Mouse (Mus musculus) bone marrow macrophage, adult 2 months (primary cell): ENCODE results near the gene Ap3m1. TPM values are rescaled to one million over a fixed set of nuclear protein-coding genes. Genes with fewer than 3 reads are reported as not detected.

Experiments
- H3K27ac ChIP-seq: 2 replicates; pipeline ENCODE4 v1.5.1; 2012; ENCODE audit warnings: low read depth, low read length; ENCODE audit not compliant: insufficient read depth
- H3K4me1 ChIP-seq: 2 replicates; pipeline ENCODE4 v1.6.1; 2012; ENCODE audit warnings: low read length; ENCODE audit not compliant: control insufficient read depth, insufficient read depth
- H3K4me3 ChIP-seq: 2 replicates; pipeline ENCODE4 v1.5.1; 2012; ENCODE audit warnings: mild to moderate bottlenecking, low read length, moderate library complexity; ENCODE audit not compliant: insufficient read depth
- CTCF ChIP-seq: IDR thresholded peaks from 2 replicates; pipeline ENCODE4 v1.5.1; 2012; ENCODE audit warnings: low read depth, mild to moderate bottlenecking, low read length, moderate library complexity
- POLR2A ChIP-seq: IDR thresholded peaks from 2 replicates; pipeline ENCODE4 v1.6.1; 2012; ENCODE audit warnings: mild to moderate bottlenecking, low read depth, low read length, borderline replicate concordance
- polyA plus RNA-seq: library from polyadenylated mRNA; stranded (reverse); fragments of >200 nt; gene quantifications from 2 replicates; pipeline ENCODE4 v1.2.4, GENCODE M21; 2012; ENCODE audit not compliant: missing spikeins, insufficient read depth, insufficient read length

Ap3m1 gene
- polyA plus RNA-seq, 1 experiment = 37.8 TPM

DNA sequence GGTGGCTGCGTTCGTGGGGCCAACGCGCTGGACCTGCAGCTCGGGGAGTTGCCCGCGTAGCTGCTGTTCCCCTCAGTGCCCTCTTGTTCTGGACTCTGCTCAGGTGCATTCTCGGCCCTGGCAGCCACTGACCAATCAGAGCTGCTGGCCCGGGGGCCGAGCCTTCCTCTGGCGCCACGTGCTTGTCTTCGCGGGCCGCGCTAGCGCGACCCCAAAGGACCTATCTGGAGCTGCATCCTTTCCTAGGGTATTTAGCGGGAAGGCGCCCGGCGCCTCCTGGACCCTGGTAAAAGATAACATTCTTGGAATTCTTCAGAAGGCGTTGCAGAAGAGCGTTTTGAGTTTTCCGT is 448 bp upstream of the Ap3m1 start:
- TF ChIP-seq POLR2A (no peak), CTCF (no peak)
- H3K4me1 ChIP-seq = peaks cover 12% of the 10 kb centered on the region
- H3K4me3 ChIP-seq = peak overlapping the region; percentile 100
- H3K27ac ChIP-seq = peak overlapping the region; percentile 52

- peak overlapping the region; percentile 86 for H3K27ac ChIP-seq
- peaks cover 14% of the 10 kb centered on the region for H3K4me1 ChIP-seq
- TF ChIP-seq POLR2A (no peak), CTCF (no peak)
- peak overlapping the region; percentile 100 for H3K4me3 ChIP-seq
These were observed 762 bp downstream of the Ap3m1 start for GRCm38 (mm10) chr14:21051380-21052111.

DNA sequence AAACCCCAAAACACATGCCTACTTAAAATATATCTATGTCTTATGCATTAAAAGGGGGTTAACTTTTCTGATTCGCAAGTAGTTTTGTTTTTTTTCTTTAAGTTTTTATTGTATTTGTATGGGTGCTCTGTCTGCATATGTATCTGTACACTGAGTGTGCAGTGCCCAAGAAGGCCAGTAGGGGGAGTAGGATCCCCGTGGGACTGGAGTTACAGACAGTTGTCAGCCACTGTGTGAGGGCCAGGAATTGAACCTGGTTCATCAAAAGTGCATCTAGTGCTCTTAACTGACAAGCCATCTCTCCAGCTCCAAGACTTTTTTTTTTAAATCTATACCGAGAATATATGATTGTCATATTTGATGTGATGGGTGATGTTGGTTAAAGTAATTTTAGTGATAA is 1.6 kb downstream of the Ap3m1 start:
- Histone ChIP-seq H3K27ac (no peak overlapping the region), H3K4me1 (peaks cover 14% of the 10 kb centered on the region), H3K4me3 (0 out of 2 replicates have a peak overlapping the region, but pooled peaks have one; percentile 10)
- TF ChIP-seq CTCF = peak; percentile 45; the same call in 1 of the 2 replicates
- no peak for TF ChIP-seq POLR2A

GRCm38 (mm10) chr14:21048879-21049278 is 3.4 kb downstream of the Ap3m1 start:
- TF ChIP-seq CTCF (peak; percentile 47), POLR2A (no peak)
- H3K27ac ChIP-seq = no peak overlapping the region
- no peak overlapping the region for H3K4me3 ChIP-seq

DNA sequence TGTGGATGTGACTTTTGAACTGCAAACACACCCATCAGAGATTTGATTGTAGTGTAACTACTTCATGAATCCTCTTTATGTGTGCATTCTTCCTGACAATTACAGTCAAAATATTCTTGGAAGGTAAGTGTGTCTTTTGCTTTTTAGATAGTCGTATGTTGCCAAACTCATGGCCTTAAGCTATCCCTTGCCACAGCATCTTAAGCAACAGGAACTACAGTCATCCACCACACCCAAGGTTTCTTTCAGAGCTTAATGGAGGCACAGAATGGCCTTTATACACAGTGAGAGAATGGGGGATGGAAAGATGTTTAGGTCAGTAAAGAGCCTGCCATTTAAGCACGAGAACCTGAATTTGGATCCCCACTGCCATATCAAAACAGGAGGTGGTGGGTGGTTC is 4.5 kb downstream of the Ap3m1 start:
- Histone ChIP-seq H3K4me1 (peaks cover 13% of the 10 kb centered on the region), H3K27ac (no peak overlapping the region), H3K4me3 (no peak overlapping the region)
- TF ChIP-seq CTCF = no peak
- no peak for TF ChIP-seq POLR2A

More at GRCm38 (mm10) chr14:21048879-21049278, 3.4 kb downstream of the Ap3m1 start:
- peaks cover 13% of the 10 kb centered on the region for H3K4me1 ChIP-seq

DNA sequence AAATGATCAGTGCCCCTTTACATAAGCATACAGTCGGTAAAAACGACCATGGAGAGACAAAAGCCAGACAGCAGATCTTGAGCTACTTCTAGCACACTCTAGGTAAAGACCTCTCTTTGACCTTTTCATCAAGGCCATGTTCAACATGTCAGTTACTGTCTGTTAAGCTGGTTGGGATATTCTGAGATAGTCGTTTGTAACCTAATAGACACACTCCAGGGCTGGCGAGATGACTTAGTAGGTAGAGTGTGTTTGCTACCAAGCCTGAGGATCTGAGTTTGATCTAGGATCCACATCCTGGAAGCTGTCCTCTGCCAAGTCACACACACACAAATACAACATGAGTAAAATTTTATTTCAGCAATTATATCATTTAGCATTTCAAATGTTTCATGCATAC is 12.7 kb downstream of the Ap3m1 start:
- TF ChIP-seq CTCF (no peak), POLR2A (no peak)
- Histone ChIP-seq H3K27ac (no peak overlapping the region), H3K4me3 (no peak overlapping the region), H3K4me1 (peaks cover 8% of the 10 kb centered on the region)

DNA sequence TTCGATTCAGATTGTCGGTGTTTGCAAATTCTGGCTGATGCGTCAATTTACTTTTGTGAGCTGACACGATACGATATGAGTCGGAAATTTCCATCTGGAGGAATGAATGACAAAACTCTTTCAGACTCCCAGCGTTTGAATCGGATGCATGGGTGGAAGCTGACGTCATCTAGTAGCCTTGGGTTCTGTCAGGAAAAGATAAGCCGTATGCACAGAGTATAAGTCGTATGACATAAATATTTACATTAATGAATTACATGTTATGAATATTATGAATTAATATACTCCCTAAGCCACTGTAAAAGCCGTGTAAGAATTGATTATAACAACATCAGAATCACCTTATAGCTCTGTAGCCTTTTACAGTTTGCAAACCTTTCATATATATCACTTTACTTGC is 13.2 kb downstream of the Ap3m1 start:
- H3K4me1 ChIP-seq = peaks cover 10% of the 10 kb centered on the region
- TF ChIP-seq POLR2A (no peak), CTCF (no peak)
- no peak overlapping the region for H3K27ac ChIP-seq
- H3K4me3 ChIP-seq = no peak overlapping the region

DNA sequence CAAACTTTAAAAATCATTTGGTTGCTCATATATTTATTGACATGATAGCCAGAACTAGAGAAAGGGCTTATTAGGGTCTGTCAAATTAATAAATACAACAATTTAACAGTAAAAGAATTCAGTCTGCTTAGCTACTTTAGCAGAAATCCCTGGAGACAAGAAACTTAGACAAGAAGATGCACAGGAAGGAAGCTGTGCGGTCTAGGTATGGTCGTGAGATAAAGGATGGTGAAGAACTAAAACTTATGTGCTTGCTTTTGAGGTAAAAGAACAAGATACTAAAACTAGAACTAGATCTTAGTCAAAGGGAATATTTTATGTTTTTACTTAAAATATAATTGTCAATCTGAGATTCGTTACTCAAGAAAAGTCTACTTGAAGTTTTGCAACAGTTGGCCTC is 17.5 kb downstream of the Ap3m1 start:
- TF ChIP-seq POLR2A (no peak), CTCF (no peak)
- peaks cover 20% of the 10 kb centered on the region for H3K4me1 ChIP-seq
- H3K27ac ChIP-seq = no peak overlapping the region
- no peak overlapping the region for H3K4me3 ChIP-seq

DNA sequence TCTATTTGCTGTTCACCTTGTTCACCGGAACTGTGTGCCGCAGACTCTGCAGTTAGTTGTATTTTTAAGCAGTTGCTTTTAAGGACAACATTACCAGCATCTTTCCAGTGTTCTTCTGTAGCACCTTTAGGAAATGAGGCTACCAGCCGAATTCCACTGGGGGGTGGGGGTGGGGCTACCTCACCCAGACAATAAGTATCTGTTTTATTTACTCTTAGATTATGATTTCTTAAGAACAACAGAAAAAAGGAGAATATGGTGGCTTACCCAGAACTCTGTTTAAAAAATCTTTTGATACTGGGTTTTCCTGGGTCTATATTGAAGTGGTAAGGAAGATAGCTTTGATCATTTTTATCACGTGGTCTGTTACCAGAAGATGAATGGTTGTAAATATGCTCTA is 18.0 kb downstream of the Ap3m1 start:
- Histone ChIP-seq H3K27ac (no peak overlapping the region), H3K4me3 (no peak overlapping the region), H3K4me1 (peaks cover 20% of the 10 kb centered on the region)
- TF ChIP-seq CTCF (no peak), POLR2A (no peak)

GRCm38 (mm10) chr14:21031783-21032511 is 20.4 kb downstream of the Ap3m1 start:
- H3K4me1 ChIP-seq = peaks cover 20% of the 10 kb centered on the region
- TF ChIP-seq CTCF = no peak
- no peak for TF ChIP-seq POLR2A

More at GRCm38 (mm10) chr14:21031783-21032511, 20.4 kb downstream of the Ap3m1 start:
- H3K27ac ChIP-seq = peak overlapping the region; percentile 47
- H3K4me3 ChIP-seq = no peak overlapping the region
